Mouse (Mus musculus): ENCODE measurements at regions not wholly inside any gene's neighbourhood (a gene's known extent, or its start where the extent isn't known, plus 50 kb on each side); places are given as distances from the start of the nearest gene placed in this dataset.

GRCm38 (mm10) chr1:194519509-194520220 lies 98.4 kb upstream of the Plxna2 start:
- Histone ChIP-seq H3K27me3 (ENCODE audit: control insufficient read depth, insufficient read depth, low read length) (no peaks in the 10 kb centered on the region), H3K36me3 (ENCODE audit: control insufficient read depth, insufficient read depth, low read length) (no peaks in the 10 kb centered on the region), H3K4me1 (ENCODE audit: control insufficient read depth, insufficient read depth, low read length) (peaks cover 5% of the 10 kb centered on the region; the same call in 1 of the 2 replicates), H3K4me2 (ENCODE audit: low read length) (no peak overlapping the region), H3K9me3 (ENCODE audit: control insufficient read depth, low read length) (no peaks in the 10 kb centered on the region), H3K9ac (replicated peaks; ENCODE audit: low read length) (no peak overlapping the region), H3K4me3 (replicated peaks; ENCODE audit: low read depth, low read length) (no peak overlapping the region), H3K27ac (replicated peaks; ENCODE audit: low read depth, low read length) (no peak overlapping the region)
- ATAC-seq (ENCODE audit: low FRiP score, low TSS enrichment) (no peak), DNase-seq (no peak)
- 79% methylated on average over 6 of the region's 6 CpGs for WGBS

GRCm38 (mm10) chr1:194516136-194516535 lies 101.9 kb upstream of the Plxna2 start:
- Histone ChIP-seq H3K4me2 (ENCODE audit: low read length) (no peak overlapping the region), H3K27ac (replicated peaks; ENCODE audit: low read depth, low read length) (no peak overlapping the region), H3K4me1 (ENCODE audit: control insufficient read depth, insufficient read depth, low read length) (peaks cover 5% of the 10 kb centered on the region; the same call in 1 of the 2 replicates), H3K36me3 (ENCODE audit: control insufficient read depth, insufficient read depth, low read length) (no peaks in the 10 kb centered on the region), H3K9ac (replicated peaks; ENCODE audit: low read length) (no peak overlapping the region), H3K4me3 (replicated peaks; ENCODE audit: low read depth, low read length) (no peak overlapping the region), H3K9me3 (ENCODE audit: control insufficient read depth, low read length) (peaks cover 5% of the 10 kb centered on the region; the same call in 1 of the 2 replicates), H3K27me3 (ENCODE audit: control insufficient read depth, insufficient read depth, low read length) (no peaks in the 10 kb centered on the region)
- DNase-seq (no peak), ATAC-seq (ENCODE audit: low FRiP score, low TSS enrichment) (no peak)
- WGBS = 79% methylated on average over 1 of the region's 1 CpGs

GRCm38 (mm10) chr1:194508314-194508713 lies 109.7 kb upstream of the Plxna2 start:
- H3K4me3 ChIP-seq (replicated peaks; ENCODE audit: low read depth, low read length) = no peak overlapping the region
- no peaks in the 10 kb centered on the region for H3K36me3 ChIP-seq (ENCODE audit: control insufficient read depth, insufficient read depth, low read length)
- 87% methylated on average over 1 of the region's 1 CpGs for WGBS
- no peaks in the 10 kb centered on the region for H3K4me1 ChIP-seq (ENCODE audit: control insufficient read depth, insufficient read depth, low read length)
- H3K27me3 ChIP-seq (ENCODE audit: control insufficient read depth, insufficient read depth, low read length) = no peaks in the 10 kb centered on the region
- no peak overlapping the region for H3K27ac ChIP-seq (replicated peaks; ENCODE audit: low read depth, low read length)
- ATAC-seq (ENCODE audit: low FRiP score, low TSS enrichment) (no peak), DNase-seq (no peak)
- no peak overlapping the region for H3K9ac ChIP-seq (replicated peaks; ENCODE audit: low read length)
- H3K9me3 ChIP-seq (ENCODE audit: control insufficient read depth, low read length) = peaks cover 5% of the 10 kb centered on the region; the same call in 1 of the 2 replicates
- H3K4me2 ChIP-seq (ENCODE audit: low read length) = no peak overlapping the region

- ATAC-seq (ENCODE audit: low FRiP score, low TSS enrichment) (no peak), DNase-seq (no peak)
- Histone ChIP-seq H3K9ac (replicated peaks; ENCODE audit: low read length) (no peak overlapping the region), H3K27me3 (ENCODE audit: control insufficient read depth, insufficient read depth, low read length) (no peaks in the 10 kb centered on the region), H3K9me3 (ENCODE audit: control insufficient read depth, low read length) (no peaks in the 10 kb centered on the region), H3K27ac (replicated peaks; ENCODE audit: low read depth, low read length) (no peak overlapping the region), H3K4me1 (ENCODE audit: control insufficient read depth, insufficient read depth, low read length) (no peaks in the 10 kb centered on the region), H3K4me2 (ENCODE audit: low read length) (no peak overlapping the region), H3K36me3 (ENCODE audit: control insufficient read depth, insufficient read depth, low read length) (no peaks in the 10 kb centered on the region), H3K4me3 (replicated peaks; ENCODE audit: low read depth, low read length) (no peak overlapping the region)
- WGBS = 34% methylated on average over 3 of the region's 3 CpGs
Measured at GRCm38 (mm10) chr1:194505826-194506225, 112.2 kb upstream of the Plxna2 start.

GRCm38 (mm10) chr1:194504207-194504606 lies 113.8 kb upstream of the Plxna2 start:
- Histone ChIP-seq H3K27me3 (ENCODE audit: control insufficient read depth, insufficient read depth, low read length) (no peaks in the 10 kb centered on the region), H3K4me3 (replicated peaks; ENCODE audit: low read depth, low read length) (no peak overlapping the region), H3K27ac (replicated peaks; ENCODE audit: low read depth, low read length) (no peak overlapping the region), H3K9me3 (ENCODE audit: control insufficient read depth, low read length) (no peaks in the 10 kb centered on the region), H3K9ac (replicated peaks; ENCODE audit: low read length) (no peak overlapping the region), H3K36me3 (ENCODE audit: control insufficient read depth, insufficient read depth, low read length) (no peaks in the 10 kb centered on the region), H3K4me2 (ENCODE audit: low read length) (no peak overlapping the region), H3K4me1 (ENCODE audit: control insufficient read depth, insufficient read depth, low read length) (no peaks in the 10 kb centered on the region)
- ATAC-seq (ENCODE audit: low FRiP score, low TSS enrichment) = no peak
- no peak for DNase-seq

- 62% methylated on average over 3 of the region's 3 CpGs for WGBS
- Histone ChIP-seq H3K9me3 (ENCODE audit: control insufficient read depth, low read length) (no peaks in the 10 kb centered on the region), H3K36me3 (ENCODE audit: control insufficient read depth, insufficient read depth, low read length) (no peaks in the 10 kb centered on the region), H3K27me3 (ENCODE audit: control insufficient read depth, insufficient read depth, low read length) (no peaks in the 10 kb centered on the region), H3K27ac (replicated peaks; ENCODE audit: low read depth, low read length) (no peak overlapping the region), H3K4me2 (ENCODE audit: low read length) (no peak overlapping the region), H3K4me3 (replicated peaks; ENCODE audit: low read depth, low read length) (no peak overlapping the region), H3K9ac (replicated peaks; ENCODE audit: low read length) (no peak overlapping the region), H3K4me1 (ENCODE audit: control insufficient read depth, insufficient read depth, low read length) (no peaks in the 10 kb centered on the region)
- no peak for DNase-seq
- no peak for ATAC-seq (ENCODE audit: low FRiP score, low TSS enrichment)
Measured at GRCm38 (mm10) chr1:194503517-194503916, 114.5 kb upstream of the Plxna2 start.

- no peaks in the 10 kb centered on the region for H3K4me1 ChIP-seq (ENCODE audit: control insufficient read depth, insufficient read depth, low read length)
- H3K4me2 ChIP-seq (ENCODE audit: low read length) = no peak overlapping the region
- H3K27ac ChIP-seq (replicated peaks; ENCODE audit: low read depth, low read length) = no peak overlapping the region
- no peaks in the 10 kb centered on the region for H3K9me3 ChIP-seq (ENCODE audit: control insufficient read depth, low read length)
- 90% methylated on average over 2 of the region's 2 CpGs for WGBS
- H3K4me3 ChIP-seq (replicated peaks; ENCODE audit: low read depth, low read length) = no peak overlapping the region
- H3K27me3 ChIP-seq (ENCODE audit: control insufficient read depth, insufficient read depth, low read length) = no peaks in the 10 kb centered on the region
- no peak overlapping the region for H3K9ac ChIP-seq (replicated peaks; ENCODE audit: low read length)
- DNase-seq = no peak
- no peak for ATAC-seq (ENCODE audit: low FRiP score, low TSS enrichment)
- H3K36me3 ChIP-seq (ENCODE audit: control insufficient read depth, insufficient read depth, low read length) = no peaks in the 10 kb centered on the region
Measured at GRCm38 (mm10) chr1:194496424-194496823, 121.6 kb upstream of the Plxna2 start.

GRCm38 (mm10) chr1:194491111-194491510 lies 126.9 kb upstream of the Plxna2 start:
- Histone ChIP-seq H3K27ac (replicated peaks; ENCODE audit: low read depth, low read length) (no peak overlapping the region), H3K27me3 (ENCODE audit: control insufficient read depth, insufficient read depth, low read length) (no peaks in the 10 kb centered on the region), H3K4me2 (ENCODE audit: low read length) (no peak overlapping the region), H3K4me1 (ENCODE audit: control insufficient read depth, insufficient read depth, low read length) (no peaks in the 10 kb centered on the region), H3K9ac (replicated peaks; ENCODE audit: low read length) (no peak overlapping the region), H3K4me3 (replicated peaks; ENCODE audit: low read depth, low read length) (no peak overlapping the region), H3K36me3 (ENCODE audit: control insufficient read depth, insufficient read depth, low read length) (no peaks in the 10 kb centered on the region), H3K9me3 (ENCODE audit: control insufficient read depth, low read length) (no peaks in the 10 kb centered on the region)
- DNase-seq = no peak
- no peak for ATAC-seq (ENCODE audit: low FRiP score, low TSS enrichment)

GRCm38 (mm10) chr1:194488126-194488525 lies 129.9 kb upstream of the Plxna2 start:
- H3K27ac ChIP-seq (replicated peaks; ENCODE audit: low read depth, low read length) = no peak overlapping the region
- no peaks in the 10 kb centered on the region for H3K4me1 ChIP-seq (ENCODE audit: control insufficient read depth, insufficient read depth, low read length)
- H3K36me3 ChIP-seq (ENCODE audit: control insufficient read depth, insufficient read depth, low read length) = no peaks in the 10 kb centered on the region
- H3K4me2 ChIP-seq (ENCODE audit: low read length) = no peak overlapping the region
- H3K9me3 ChIP-seq (ENCODE audit: control insufficient read depth, low read length) = no peaks in the 10 kb centered on the region
- no peak overlapping the region for H3K9ac ChIP-seq (replicated peaks; ENCODE audit: low read length)
- ATAC-seq (ENCODE audit: low FRiP score, low TSS enrichment) (no peak), DNase-seq (no peak)
- no peaks in the 10 kb centered on the region for H3K27me3 ChIP-seq (ENCODE audit: control insufficient read depth, insufficient read depth, low read length)
- no peak overlapping the region for H3K4me3 ChIP-seq (replicated peaks; ENCODE audit: low read depth, low read length)
